Mouse (Mus musculus) limb, embryonic 14.5 days (tissue): ENCODE data around the gene Pde8a. TPM values are rescaled to one million over a fixed set of nuclear protein-coding genes. Genes with fewer than 3 reads are reported as not detected.
A peak's percentile ranks its signal among the peaks of the same experiment; 100 is the strongest.

ENCODE experiments used
- ATAC-seq: fragments of 200-750 bp; cut with Nextera tagmentation; 2 replicates; pipeline ENCODE4 v1.8.0; 2017; ENCODE audit warnings: low read depth, moderate number of reproducible peaks, moderate TSS enrichment; ENCODE audit not compliant: low FRiP score
- DNase-seq: peaks from one replicate; pipeline ENCODE4 v3.0.0-alpha.2; 2015; ENCODE audit warnings: low spot score
- H3K27ac ChIP-seq: fragments of 300-500 bp; sonication (generic); replicated peaks from 2 replicates; pipeline ENCODE4 v1.5.1; 2014; ENCODE audit warnings: low read depth, mild to moderate bottlenecking, low read length, moderate library complexity, mixed read lengths
- H3K27me3 ChIP-seq: fragments of 300-500 bp; sonication (generic); 2 replicates; pipeline ENCODE4 v1.6.1; 2014; ENCODE audit warnings: low read length, mixed read lengths; ENCODE audit not compliant: control insufficient read depth, insufficient read depth
- H3K36me3 ChIP-seq: fragments of 300-500 bp; sonication (generic); 2 replicates; pipeline ENCODE4 v1.6.1; 2014; ENCODE audit warnings: mild to moderate bottlenecking, low read length, moderate library complexity, mixed read lengths; ENCODE audit not compliant: control insufficient read depth, insufficient read depth
- H3K4me1 ChIP-seq: fragments of 300-500 bp; sonication (generic); 2 replicates; pipeline ENCODE4 v1.6.1; 2014; ENCODE audit warnings: antibody characterized with exemption, low read length, mixed read lengths; ENCODE audit not compliant: control insufficient read depth, insufficient read depth
- H3K4me2 ChIP-seq: fragments of 300-500 bp; sonication (generic); replicated peaks from 2 replicates; pipeline ENCODE4 v1.6.1; 2014; ENCODE audit warnings: low read depth, mild to moderate bottlenecking, low read length, moderate library complexity; ENCODE audit not compliant: severe bottlenecking
- H3K4me3 ChIP-seq: fragments of 300-500 bp; sonication (generic); replicated peaks from 2 replicates; pipeline ENCODE4 v1.5.1; 2014; ENCODE audit warnings: low read length
- H3K9ac ChIP-seq: fragments of 300-500 bp; sonication (generic); 2 replicates; pipeline ENCODE4 v1.6.1; 2014; ENCODE audit warnings: mild to moderate bottlenecking, low read depth, low read length, moderate library complexity; ENCODE audit not compliant: severe bottlenecking
- H3K9me3 ChIP-seq: fragments of 300-500 bp; sonication (generic); 2 replicates; pipeline ENCODE4 v1.6.1; 2016; ENCODE audit warnings: low read length; ENCODE audit not compliant: control insufficient read depth
- POLR2A ChIP-seq: fragments of 200-500 bp; IDR thresholded peaks from 2 replicates; pipeline ENCODE4 v1.8.0; 2012; ENCODE audit warnings: inconsistent platforms, mild to moderate bottlenecking, moderate library complexity, borderline replicate concordance; ENCODE audit not compliant: insufficient read depth, insufficient read length; ENCODE audit errors: extremely low read depth
- WGBS: fragments of 180-500 bp; shearing (Covaris S2); extraction: QIAGEN DNeasy Blood & Tissue Kit; methylation state at CpG from one replicate; pipeline ENCODE4 v1.1.7; 2014; 5-methylcytosine and 5-hydroxymethylcytosine counted together
- polyA plus RNA-seq, 2 experiments: library from polyadenylated mRNA; depleted of rRNA in 1 of 2; stranded (reverse) in 1 of 2; unstranded in 1 of 2; fragments of >200 nt; fragmentation: Nextera tagmentation in 1 of 2; extraction: Ambion mirVana in 1 of 2; gene quantifications; 2 replicates each; pipeline versions ENCODE4 v1.2.1 to v1.2.3; 2012 to 2014

Gene Pde8a
- polyA plus RNA-seq (2012; rRNA removed) (8.1 and 8.2 TPM in 2 replicates), polyA plus RNA-seq (2014; fragmentation: Nextera tagmentation; extraction: Ambion mirVana) (5.5 and 6.6 TPM in 2 replicates)

GRCm38 (mm10) chr7:81213347-81214152 is at the start of gene Pde8a:
Gene Pde8a, plus strand, starts transcription at chr7:81213596.
- no peak for ATAC-seq
- H3K4me1 ChIP-seq, result no peaks in the 10 kb centered on the region
- WGBS, result under 1% methylated on average over 72 of the region's 128 CpGs

GRCm38 (mm10) chr7:81164411-81164810 is 49.0 kb upstream of the Pde8a start:
- DNase-seq (no peak), ATAC-seq (no peak)
- 63% methylated on average over 7 of the region's 7 CpGs for WGBS
- Histone ChIP-seq H3K4me2 (no peak overlapping the region), H3K9ac (no peak overlapping the region), H3K27me3 (no peaks in the 10 kb centered on the region), H3K9me3 (no peaks in the 10 kb centered on the region), H3K36me3 (no peaks in the 10 kb centered on the region), H3K27ac (no peak overlapping the region), H3K4me3 (no peak overlapping the region), H3K4me1 (no peaks in the 10 kb centered on the region)
- no peak for TF ChIP-seq POLR2A

More at GRCm38 (mm10) chr7:81213347-81214152, at the start of gene Pde8a:
- H3K9ac ChIP-seq, result peak within 1 kb of the TSS; percentile 54
- no peaks in the 10 kb centered on the region for H3K36me3 ChIP-seq
- no peak for TF ChIP-seq POLR2A
- DNase-seq, result no peak
- H3K4me2 ChIP-seq, result peak within 1 kb of the TSS; percentile 54
- H3K27ac ChIP-seq, result peak within 1 kb of the TSS; percentile 34; the same call in 1 of the 2 replicates
- peak within 1 kb of the TSS; percentile 52 for H3K4me3 ChIP-seq
- H3K27me3 ChIP-seq, result peaks cover 42% of the 10 kb centered on the region
- H3K9me3 ChIP-seq, result no peaks in the 10 kb centered on the region

DNA sequence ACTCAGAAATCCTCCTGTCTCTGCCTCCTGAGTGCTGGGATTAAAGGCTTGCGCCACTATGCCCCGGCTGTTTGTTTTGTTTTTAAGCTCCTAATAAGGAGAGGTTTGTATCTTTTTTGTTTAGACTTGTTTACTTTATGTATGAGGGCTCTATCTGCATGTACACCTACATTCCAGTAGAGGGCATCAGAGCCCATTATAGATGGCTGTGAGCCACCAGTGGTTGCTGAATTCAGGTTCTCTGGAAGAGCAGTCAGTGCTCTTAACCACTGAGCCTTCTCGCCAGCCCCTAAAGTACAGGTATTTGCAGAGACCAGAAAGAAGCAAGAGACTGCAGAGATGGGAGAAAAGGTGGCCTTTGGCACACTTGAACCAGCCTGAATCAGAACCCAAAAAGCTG is 46.3 kb upstream of the Pde8a start:
- Histone ChIP-seq H3K27ac (no peak overlapping the region), H3K4me3 (no peak overlapping the region), H3K4me1 (no peaks in the 10 kb centered on the region), H3K9me3 (no peaks in the 10 kb centered on the region), H3K27me3 (no peaks in the 10 kb centered on the region), H3K4me2 (no peak overlapping the region), H3K9ac (no peak overlapping the region), H3K36me3 (no peaks in the 10 kb centered on the region)
- ATAC-seq (no peak), DNase-seq (peak; percentile 66)
- 40% methylated on average over 3 of the region's 3 CpGs for WGBS
- no peak for TF ChIP-seq POLR2A

DNA sequence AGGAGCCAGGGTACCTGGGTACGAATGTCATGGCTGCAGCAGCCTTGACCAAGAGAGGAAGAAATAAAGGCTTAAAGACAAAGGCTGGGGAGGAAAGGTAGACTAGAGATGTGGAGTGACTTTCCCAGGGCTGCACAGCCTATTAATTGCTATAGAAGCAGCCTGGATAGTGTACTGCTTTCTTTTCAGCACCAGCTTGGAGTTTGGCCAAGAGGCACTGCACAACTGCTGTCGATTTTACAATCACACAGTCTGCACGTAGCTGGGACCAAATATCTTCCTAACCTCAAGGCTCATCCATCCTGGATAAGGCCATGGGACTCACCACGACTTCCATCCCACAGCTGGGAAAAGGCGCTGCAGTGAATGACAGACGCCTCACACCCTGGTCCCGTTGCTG is 44.0 kb upstream of the Pde8a start:
- WGBS, result 66% methylated on average over 7 of the region's 7 CpGs

DNA sequence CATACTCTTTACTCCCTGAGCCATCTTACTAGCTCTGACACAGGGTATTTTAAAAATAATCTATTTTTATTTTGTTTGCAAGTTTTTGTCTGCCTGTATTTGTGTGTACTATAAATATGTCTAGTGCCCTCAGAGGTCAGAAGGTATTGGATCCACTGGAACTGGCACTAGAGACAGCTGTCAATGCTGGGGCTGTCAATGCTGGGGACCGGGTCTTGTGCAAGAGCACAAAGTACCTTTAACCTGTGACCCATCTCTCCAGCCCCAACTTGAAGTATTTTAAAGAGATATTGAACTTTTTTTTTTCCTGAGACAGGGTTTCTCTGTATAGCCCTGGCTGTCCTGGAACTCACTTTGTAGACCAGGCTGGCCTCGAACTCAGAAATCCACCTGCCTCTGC is 39.5 kb upstream of the Pde8a start:
- no peaks in the 10 kb centered on the region for H3K36me3 ChIP-seq
- H3K4me3 ChIP-seq, result no peak overlapping the region
- TF ChIP-seq POLR2A, result no peak
- H3K4me2 ChIP-seq, result no peak overlapping the region
- H3K27ac ChIP-seq, result no peak overlapping the region
- DNase-seq, result no peak
- H3K4me1 ChIP-seq, result no peaks in the 10 kb centered on the region
- no peaks in the 10 kb centered on the region for H3K9me3 ChIP-seq
- WGBS, result 88% methylated on average over 2 of the region's 2 CpGs
- no peaks in the 10 kb centered on the region for H3K27me3 ChIP-seq
- no peak for ATAC-seq
- no peak overlapping the region for H3K9ac ChIP-seq

More for the DNA sequence above, 44.0 kb upstream of the Pde8a start:
- Histone ChIP-seq H3K9me3 (no peaks in the 10 kb centered on the region), H3K27me3 (no peaks in the 10 kb centered on the region), H3K9ac (no peak overlapping the region), H3K36me3 (no peaks in the 10 kb centered on the region), H3K4me2 (no peak overlapping the region), H3K4me3 (no peak overlapping the region), H3K27ac (no peak overlapping the region), H3K4me1 (no peaks in the 10 kb centered on the region)
- no peak for DNase-seq
- ATAC-seq, result no peak
- no peak for TF ChIP-seq POLR2A
